In genomic region chr8:124935116-124935515, GRCm38 (mm10) we compare ENCODE assay signal across 21 mouse cellular contexts.
"Had no signal": no experiment of that assay in that cellular context is flagged by ENCODE, and none has a peak within 500 bp of the region (broad histone marks: within the 10 kb centered on the region; RNA-seq: fewer than 3 reads in every experiment).

No protein-coding gene starts in this region.

- H3K9ac ChIP-seq: limb, embryonic 13.5 days; liver, embryonic 12.5 days; liver, embryonic 15.5 days; lung, embryonic 15.5 days; midbrain, embryonic 12.5 days; midbrain, embryonic 15.5 days; neural tube, embryonic 12.5 days; neural tube, embryonic 15.5 days; stomach, embryonic 15.5 days had no signal

- H3K27me3 ChIP-seq: limb, embryonic 13.5 days; liver, embryonic 12.5 days; liver, embryonic 15.5 days; lung, embryonic 15.5 days; midbrain, embryonic 12.5 days; midbrain, embryonic 15.5 days; neural tube, embryonic 12.5 days; neural tube, embryonic 15.5 days; stomach, embryonic 15.5 days had no signal

- DNase-seq: kidney, postnatal 25 days; layer of hippocampus, adult 9-11 months; liver; lung, adult 18-20 months; right cerebral cortex, adult 18-20 months; right cerebral cortex, postnatal 14 days; right cerebral cortex, postnatal 4 days; thymus, postnatal 25 days had no signal

- H3K4me3 ChIP-seq: layer of hippocampus, adult 2 months; limb, embryonic 10.5 days; limb, embryonic 13.5 days; liver, embryonic 12.5 days; liver, embryonic 15.5 days; lung, embryonic 15.5 days; midbrain, embryonic 12.5 days; midbrain, embryonic 15.5 days; neural tube, embryonic 12.5 days; neural tube, embryonic 15.5 days; stomach, embryonic 15.5 days had no signal

- H3K4me1 ChIP-seq: limb, embryonic 10.5 days; lung, embryonic 15.5 days; midbrain, embryonic 12.5 days; midbrain, embryonic 15.5 days; neural tube, embryonic 12.5 days; neural tube, embryonic 15.5 days; stomach, embryonic 15.5 days had no signal

- H3K9me3 ChIP-seq: limb, embryonic 10.5 days; liver, embryonic 12.5 days; liver, embryonic 15.5 days; lung, embryonic 15.5 days; midbrain, embryonic 12.5 days; midbrain, embryonic 15.5 days; neural tube, embryonic 12.5 days; neural tube, embryonic 15.5 days; stomach, embryonic 15.5 days had no signal

- ATAC-seq: liver, embryonic 12.5 days; midbrain, embryonic 15.5 days had no signal

- H3K27ac ChIP-seq: kidney, postnatal 0 days; layer of hippocampus, adult 2 months; limb, embryonic 10.5 days; limb, embryonic 13.5 days; liver, embryonic 12.5 days; liver, embryonic 15.5 days; lung, embryonic 15.5 days; macrophage; midbrain, embryonic 12.5 days; midbrain, embryonic 15.5 days; neural tube, embryonic 12.5 days; neural tube, embryonic 15.5 days; stomach, embryonic 15.5 days had no signal

- H3K36me3 ChIP-seq: stomach, embryonic 15.5 days had no signal

- H3K4me2 ChIP-seq: limb, embryonic 13.5 days; liver, embryonic 12.5 days; liver, embryonic 15.5 days; lung, embryonic 15.5 days; midbrain, embryonic 12.5 days; midbrain, embryonic 15.5 days; neural tube, embryonic 12.5 days; neural tube, embryonic 15.5 days; stomach, embryonic 15.5 days had no signal
